Mouse (Mus musculus): ENCODE results near the gene Cabin1. TPM values are rescaled to one million over a fixed set of nuclear protein-coding genes. Genes with fewer than 3 reads are reported as not detected.
A peak's percentile ranks its signal among the peaks of the same experiment; 100 is the strongest.

Cabin1 gene
- polyA plus RNA-seq, 1 experiment from 2014 or later = 23.5 TPM

- 48% methylated on average over 3 of the region's 3 CpGs for WGBS
- Histone ChIP-seq H3K4me1 (ENCODE audit: control insufficient read depth, insufficient read depth, low read length) (no peaks in the 10 kb centered on the region), H3K36me3 (ENCODE audit: control insufficient read depth, insufficient read depth, low read length) (peaks cover 72% of the 10 kb centered on the region), H3K9me3 (ENCODE audit: control insufficient read depth, low read length) (no peaks in the 10 kb centered on the region), H3K27ac (replicated peaks; ENCODE audit: low read depth, low read length) (no peak overlapping the region), H3K4me2 (ENCODE audit: low read depth, low read length) (no peak overlapping the region), H3K9ac (ENCODE audit: low read depth, low read length) (no peak overlapping the region), H3K4me3 (ENCODE audit: low read depth, low read length) (no peak overlapping the region), H3K27me3 (replicated peaks; ENCODE audit: control insufficient read depth, insufficient read depth, low read length) (no peaks in the 10 kb centered on the region)
- ATAC-seq (ENCODE audit: low read depth) (peak; percentile 92), DNase-seq (ENCODE audit: low spot score) (peak; percentile 85)
These were observed 20.1 kb downstream of the Cabin1 start for GRCm38 (mm10) chr10:75744017-75744416.

GRCm38 (mm10) chr10:75743369-75743768, 20.8 kb downstream of the Cabin1 start:
- Histone ChIP-seq H3K4me2 (ENCODE audit: low read depth, low read length) (no peak overlapping the region), H3K36me3 (ENCODE audit: control insufficient read depth, insufficient read depth, low read length) (peaks cover 75% of the 10 kb centered on the region), H3K4me3 (ENCODE audit: low read depth, low read length) (no peak overlapping the region), H3K9me3 (ENCODE audit: control insufficient read depth, low read length) (no peaks in the 10 kb centered on the region), H3K27me3 (replicated peaks; ENCODE audit: control insufficient read depth, insufficient read depth, low read length) (no peaks in the 10 kb centered on the region), H3K27ac (replicated peaks; ENCODE audit: low read depth, low read length) (no peak overlapping the region), H3K4me1 (ENCODE audit: control insufficient read depth, insufficient read depth, low read length) (no peaks in the 10 kb centered on the region), H3K9ac (ENCODE audit: low read depth, low read length) (no peak overlapping the region)
- ATAC-seq (ENCODE audit: low read depth) (no peak), DNase-seq (ENCODE audit: low spot score) (peak; percentile 11)
- 85% methylated on average over 12 of the region's 12 CpGs for WGBS

- ATAC-seq (ENCODE audit: low read depth) (no peak), DNase-seq (ENCODE audit: low spot score) (no peak)
- Histone ChIP-seq H3K36me3 (ENCODE audit: control insufficient read depth, insufficient read depth, low read length) (peaks cover 78% of the 10 kb centered on the region), H3K27ac (replicated peaks; ENCODE audit: low read depth, low read length) (no peak overlapping the region), H3K9me3 (ENCODE audit: control insufficient read depth, low read length) (no peaks in the 10 kb centered on the region), H3K9ac (ENCODE audit: low read depth, low read length) (no peak overlapping the region), H3K4me1 (ENCODE audit: control insufficient read depth, insufficient read depth, low read length) (no peaks in the 10 kb centered on the region), H3K27me3 (replicated peaks; ENCODE audit: control insufficient read depth, insufficient read depth, low read length) (no peaks in the 10 kb centered on the region), H3K4me2 (ENCODE audit: low read depth, low read length) (no peak overlapping the region), H3K4me3 (ENCODE audit: low read depth, low read length) (no peak overlapping the region)
- 95% methylated on average over 3 of the region's 3 CpGs for WGBS
These were observed 23.3 kb downstream of the Cabin1 start for GRCm38 (mm10) chr10:75740866-75741265.

- ATAC-seq (ENCODE audit: low read depth) = no peak
- Histone ChIP-seq H3K4me3 (ENCODE audit: low read depth, low read length) (no peak overlapping the region), H3K27me3 (replicated peaks; ENCODE audit: control insufficient read depth, insufficient read depth, low read length) (no peaks in the 10 kb centered on the region), H3K4me2 (ENCODE audit: low read depth, low read length) (no peak overlapping the region), H3K9ac (ENCODE audit: low read depth, low read length) (no peak overlapping the region), H3K27ac (replicated peaks; ENCODE audit: low read depth, low read length) (no peak overlapping the region), H3K36me3 (ENCODE audit: control insufficient read depth, insufficient read depth, low read length) (peaks cover 91% of the 10 kb centered on the region), H3K4me1 (ENCODE audit: control insufficient read depth, insufficient read depth, low read length) (no peaks in the 10 kb centered on the region), H3K9me3 (ENCODE audit: control insufficient read depth, low read length) (no peaks in the 10 kb centered on the region)
- no peak for DNase-seq (ENCODE audit: low spot score)
- 94% methylated on average over 7 of the region's 7 CpGs for WGBS
These were observed 38.7 kb downstream of the Cabin1 start for GRCm38 (mm10) chr10:75725449-75725848.

GRCm38 (mm10) chr10:75720215-75720614, 43.9 kb downstream of the Cabin1 start:
- no peak for DNase-seq (ENCODE audit: low spot score)
- no peaks in the 10 kb centered on the region for H3K9me3 ChIP-seq (ENCODE audit: control insufficient read depth, low read length)
- no peak overlapping the region for H3K9ac ChIP-seq (ENCODE audit: low read depth, low read length)
- no peaks in the 10 kb centered on the region for H3K4me1 ChIP-seq (ENCODE audit: control insufficient read depth, insufficient read depth, low read length)
- H3K27me3 ChIP-seq (replicated peaks; ENCODE audit: control insufficient read depth, insufficient read depth, low read length) = no peaks in the 10 kb centered on the region
- H3K4me2 ChIP-seq (ENCODE audit: low read depth, low read length) = no peak overlapping the region
- WGBS = 85% methylated on average over 5 of the region's 5 CpGs
- no peak overlapping the region for H3K4me3 ChIP-seq (ENCODE audit: low read depth, low read length)
- ATAC-seq (ENCODE audit: low read depth) = no peak
- H3K27ac ChIP-seq (replicated peaks; ENCODE audit: low read depth, low read length) = no peak overlapping the region
- peaks cover 86% of the 10 kb centered on the region for H3K36me3 ChIP-seq (ENCODE audit: control insufficient read depth, insufficient read depth, low read length)

GRCm38 (mm10) chr10:75714795-75715194, 49.3 kb downstream of the Cabin1 start:
- no peak for ATAC-seq (ENCODE audit: low read depth)
- no peak overlapping the region for H3K27ac ChIP-seq (replicated peaks; ENCODE audit: low read depth, low read length)
- no peak for DNase-seq (ENCODE audit: low spot score)
- no peaks in the 10 kb centered on the region for H3K9me3 ChIP-seq (ENCODE audit: control insufficient read depth, low read length)
- H3K27me3 ChIP-seq (replicated peaks; ENCODE audit: control insufficient read depth, insufficient read depth, low read length) = no peaks in the 10 kb centered on the region
- 54% methylated on average over 3 of the region's 3 CpGs for WGBS
- no peak overlapping the region for H3K4me2 ChIP-seq (ENCODE audit: low read depth, low read length)
- H3K9ac ChIP-seq (ENCODE audit: low read depth, low read length) = no peak overlapping the region
- H3K36me3 ChIP-seq (ENCODE audit: control insufficient read depth, insufficient read depth, low read length) = peaks cover 78% of the 10 kb centered on the region
- no peaks in the 10 kb centered on the region for H3K4me1 ChIP-seq (ENCODE audit: control insufficient read depth, insufficient read depth, low read length)
- H3K4me3 ChIP-seq (ENCODE audit: low read depth, low read length) = no peak overlapping the region

GRCm38 (mm10) chr10:75713026-75713425, 51.1 kb downstream of the Cabin1 start:
- no peak for ATAC-seq (ENCODE audit: low read depth)
- Histone ChIP-seq H3K9me3 (ENCODE audit: control insufficient read depth, low read length) (no peaks in the 10 kb centered on the region), H3K4me3 (ENCODE audit: low read depth, low read length) (no peak overlapping the region), H3K4me1 (ENCODE audit: control insufficient read depth, insufficient read depth, low read length) (no peaks in the 10 kb centered on the region), H3K9ac (ENCODE audit: low read depth, low read length) (no peak overlapping the region), H3K36me3 (ENCODE audit: control insufficient read depth, insufficient read depth, low read length) (peaks cover 72% of the 10 kb centered on the region), H3K27ac (replicated peaks; ENCODE audit: low read depth, low read length) (no peak overlapping the region), H3K27me3 (replicated peaks; ENCODE audit: control insufficient read depth, insufficient read depth, low read length) (no peaks in the 10 kb centered on the region), H3K4me2 (ENCODE audit: low read depth, low read length) (no peak overlapping the region)
- 95% methylated on average over 11 of the region's 11 CpGs for WGBS
- no peak for DNase-seq (ENCODE audit: low spot score)

- WGBS = 77% methylated on average over 2 of the region's 2 CpGs
- no peak overlapping the region for H3K4me3 ChIP-seq (ENCODE audit: low read depth, low read length)
- no peaks in the 10 kb centered on the region for H3K4me1 ChIP-seq (ENCODE audit: control insufficient read depth, insufficient read depth, low read length)
- no peak overlapping the region for H3K4me2 ChIP-seq (ENCODE audit: low read depth, low read length)
- ATAC-seq (ENCODE audit: low read depth) (no peak), DNase-seq (ENCODE audit: low spot score) (no peak)
- H3K27me3 ChIP-seq (replicated peaks; ENCODE audit: control insufficient read depth, insufficient read depth, low read length) = no peaks in the 10 kb centered on the region
- no peak overlapping the region for H3K27ac ChIP-seq (replicated peaks; ENCODE audit: low read depth, low read length)
- no peaks in the 10 kb centered on the region for H3K9me3 ChIP-seq (ENCODE audit: control insufficient read depth, low read length)
- no peak overlapping the region for H3K9ac ChIP-seq (ENCODE audit: low read depth, low read length)
- peaks cover 69% of the 10 kb centered on the region for H3K36me3 ChIP-seq (ENCODE audit: control insufficient read depth, insufficient read depth, low read length)
These were observed 53.9 kb downstream of the Cabin1 start for GRCm38 (mm10) chr10:75710210-75710609.

GRCm38 (mm10) chr10:75709261-75709660, 54.9 kb downstream of the Cabin1 start:
- 93% methylated on average over 9 of the region's 9 CpGs for WGBS
- Histone ChIP-seq H3K27me3 (replicated peaks; ENCODE audit: control insufficient read depth, insufficient read depth, low read length) (no peaks in the 10 kb centered on the region), H3K4me1 (ENCODE audit: control insufficient read depth, insufficient read depth, low read length) (no peaks in the 10 kb centered on the region), H3K9me3 (ENCODE audit: control insufficient read depth, low read length) (no peaks in the 10 kb centered on the region), H3K27ac (replicated peaks; ENCODE audit: low read depth, low read length) (no peak overlapping the region), H3K9ac (ENCODE audit: low read depth, low read length) (no peak overlapping the region), H3K4me2 (ENCODE audit: low read depth, low read length) (no peak overlapping the region), H3K4me3 (ENCODE audit: low read depth, low read length) (no peak overlapping the region), H3K36me3 (ENCODE audit: control insufficient read depth, insufficient read depth, low read length) (peaks cover 67% of the 10 kb centered on the region)
- ATAC-seq (ENCODE audit: low read depth) (no peak), DNase-seq (ENCODE audit: low spot score) (no peak)
